Mouse (Mus musculus) fibroblast of lung, adult 2 months (primary cell): ENCODE measurements around the gene Zkscan3.
"Not testable (repeated sequence)": the region's sequence is repeated elsewhere in the genome, so short reads cannot be mapped to it uniquely, and the experiment has no call there.

Experiments
- DNase-seq: peaks from one replicate; pipeline ENCODE4 v3.0.0-alpha.2; 2011; ENCODE audit warnings: low read depth

Gene Zkscan3

GRCm38 (mm10) chr13:21397486-21397885 lies 5.1 kb downstream of the Zkscan3 start:
- no peak for DNase-seq

- DNase-seq: not testable (repeated sequence)
These were observed 6.5 kb downstream of the Zkscan3 start for GRCm38 (mm10) chr13:21396048-21396447.

GRCm38 (mm10) chr13:21395623-21396022 lies 6.9 kb downstream of the Zkscan3 start:
- DNase-seq: no peak

- DNase-seq: no peak
These were observed 7.3 kb downstream of the Zkscan3 start for GRCm38 (mm10) chr13:21395211-21395610.

- DNase-seq: no peak
These were observed 24.8 kb downstream of the Zkscan3 start for GRCm38 (mm10) chr13:21377773-21378172.

GRCm38 (mm10) chr13:21372700-21373099 lies 29.9 kb downstream of the Zkscan3 start:
- no peak for DNase-seq

- no peak for DNase-seq
These were observed 35.9 kb downstream of the Zkscan3 start for GRCm38 (mm10) chr13:21366635-21367034.

- DNase-seq: no peak
These were observed 38.8 kb downstream of the Zkscan3 start for GRCm38 (mm10) chr13:21363719-21364118.

GRCm38 (mm10) chr13:21362621-21363248 lies 39.8 kb downstream of the Zkscan3 start, which contains the start of gene Zscan12:
TSS of gene Zscan12 (plus strand) at chr13:21362820.
- peak; percentile 77 for DNase-seq

GRCm38 (mm10) chr13:21350593-21350992 lies 52.0 kb downstream of the Zkscan3 start:
- no peak for DNase-seq

- DNase-seq: no peak
These were observed 55.9 kb downstream of the Zkscan3 start, which contains the start of gene Olfr1367 for GRCm38 (mm10) chr13:21346610-21347009. TSS of gene Olfr1367 (plus strand) at chr13:21346910.
